ENCODE assay signal across 8 mouse cellular contexts in genomic region chr3:100684234-100684975, GRCm38 (mm10). TPM values are rescaled to one million over a fixed set of nuclear protein-coding genes. Genes with fewer than 3 reads are reported as not detected.
DNase-seq lines count a peak whose midpoint lies in the region; ATAC-seq and TF ChIP-seq lines count a peak whose summit lies in the region.

No protein-coding gene starts in this region.

- under 1% methylated on average over 25 of the region's 25 CpGs for WGBS in forebrain, embryonic 13.5 days
- under 1% methylated on average over 25 of the region's 25 CpGs for WGBS in intestine, embryonic 15.5 days
- WGBS in lung, postnatal 0 days: under 1% methylated on average over 25 of the region's 25 CpGs
- WGBS in spleen, adult 2 months: under 1% methylated on average over 25 of the region's 25 CpGs

- peak overlapping the region; percentile 92 for H3K4me2 ChIP-seq in forebrain, embryonic 13.5 days
- H3K4me2 ChIP-seq in intestine, embryonic 15.5 days (replicated peaks): peak overlapping the region; percentile 75
- H3K4me2 ChIP-seq in lung, postnatal 0 days (replicated peaks; ENCODE audit: low read depth, low read length): peak overlapping the region; percentile 85

- H3K27ac ChIP-seq in forebrain, embryonic 13.5 days: no peak overlapping the region
- H3K27ac ChIP-seq in intestine, embryonic 15.5 days: peak overlapping the region; percentile 96; the same call in 1 of the 2 replicates
- no peak overlapping the region for H3K27ac ChIP-seq in lung, postnatal 0 days (ENCODE audit: low read length)
- H3K27ac ChIP-seq in spleen, adult 2 months (ENCODE audit: insufficient read depth, low read length): 0 out of 2 replicates have a peak overlapping the region, but pooled peaks have one; percentile 12

- peak overlapping the region; percentile 91 for H3K9ac ChIP-seq in forebrain, embryonic 13.5 days
- H3K9ac ChIP-seq in intestine, embryonic 15.5 days: peak overlapping the region; percentile 91
- H3K9ac ChIP-seq in lung, postnatal 0 days (replicated peaks; ENCODE audit: low read depth): peak overlapping the region; percentile 83

- TF ChIP-seq CTCF in lung, postnatal 0 days (IDR thresholded peaks at IDR 0.05): no peak
- no peak for TF ChIP-seq CTCF in spleen, adult 2 months (IDR thresholded peaks at IDR 0.05; ENCODE audit: extremely low read depth, insufficient read depth, insufficient read length, insufficient replicate concordance)

- 0 out of 2 replicates have a peak, but pooled peaks cover 4% of the 10 kb centered on the region for H3K27me3 ChIP-seq in forebrain, embryonic 13.5 days
- H3K27me3 ChIP-seq in intestine, embryonic 15.5 days (replicated peaks): no peaks in the 10 kb centered on the region
- H3K27me3 ChIP-seq in lung, postnatal 0 days (replicated peaks; ENCODE audit: insufficient read depth, low read length): no peaks in the 10 kb centered on the region
- H3K27me3 ChIP-seq in spleen, adult 2 months (ENCODE audit: control insufficient read depth, insufficient read depth, low read length): no peaks in the 10 kb centered on the region

- no peaks in the 10 kb centered on the region for H3K36me3 ChIP-seq in forebrain, embryonic 13.5 days (ENCODE audit: poor library complexity, severe bottlenecking)
- no peaks in the 10 kb centered on the region for H3K36me3 ChIP-seq in intestine, embryonic 15.5 days
- no peaks in the 10 kb centered on the region for H3K36me3 ChIP-seq in lung, postnatal 0 days (ENCODE audit: insufficient read depth, low read length)
- no peaks in the 10 kb centered on the region for H3K36me3 ChIP-seq in spleen, adult 2 months (ENCODE audit: control insufficient read depth, insufficient read depth, low read length)

- intact Hi-C loops in gastrocnemius, postnatal 36 days (cut with DNase I): no loop called here

- H3K4me3 ChIP-seq in forebrain, embryonic 13.5 days: peak overlapping the region; percentile 81
- H3K4me3 ChIP-seq in intestine, embryonic 15.5 days (replicated peaks): peak overlapping the region; percentile 86
- peak overlapping the region; percentile 88 for H3K4me3 ChIP-seq in lung, postnatal 0 days (ENCODE audit: low read depth, low read length)
- peak overlapping the region; percentile 84 for H3K4me3 ChIP-seq in spleen, adult 2 months (ENCODE audit: extremely low read depth, insufficient read depth, insufficient read length)

- peak; percentile 16 for DNase-seq in urinary bladder, postnatal 14 days (ENCODE audit: low spot score)
- no peak for DNase-seq in urinary bladder, postnatal 36 days (ENCODE audit: low spot score in 2 of 2)
- peak; percentile 34 for DNase-seq in c-Kit-positive CD71-positive TER-119-negative erythroid progenitor cells, embryonic 14.5 days (ENCODE audit: low read depth)
- DNase-seq in lung, postnatal 0 days (ENCODE audit: low spot score): peak; percentile 53
- DNase-seq in spleen, adult 2 months (ENCODE audit: low read depth in 1 of 2, low spot score in 2 of 2): no peak
- no peak for DNase-seq in gastrocnemius, postnatal 36 days

- peaks cover 32% of the 10 kb centered on the region for H3K4me1 ChIP-seq in forebrain, embryonic 13.5 days
- peaks cover 10% of the 10 kb centered on the region for H3K4me1 ChIP-seq in intestine, embryonic 15.5 days (replicated peaks)
- peaks cover 11% of the 10 kb centered on the region; the same call in 1 of the 2 replicates for H3K4me1 ChIP-seq in lung, postnatal 0 days (ENCODE audit: insufficient read depth, low read depth, low read length)
- peaks cover 9% of the 10 kb centered on the region; the same call in 1 of the 2 replicates for H3K4me1 ChIP-seq in spleen, adult 2 months (ENCODE audit: control insufficient read depth, insufficient read depth, insufficient read length)

- no peak for TF ChIP-seq POLR2A in spleen, adult 2 months (IDR thresholded peaks at IDR 0.05; ENCODE audit: low read depth, low read length)

- no peaks in the 10 kb centered on the region for H3K9me3 ChIP-seq in forebrain, embryonic 13.5 days (replicated peaks)
- H3K9me3 ChIP-seq in intestine, embryonic 15.5 days: no peaks in the 10 kb centered on the region
- H3K9me3 ChIP-seq in lung, postnatal 0 days (ENCODE audit: low read length): no peaks in the 10 kb centered on the region

- ATAC-seq in forebrain, embryonic 13.5 days: no peak
- ATAC-seq in intestine, embryonic 15.5 days: peak; percentile 15
- no peak for ATAC-seq in lung, postnatal 0 days

- no peak for TF ChIP-seq EP300 in lung, postnatal 0 days (IDR thresholded peaks at IDR 0.05)

RNA-seq across cellular contexts. Expression of gene Man1a2, which starts 0.9 kb away (rescaled TPM):
- polyA plus RNA-seq in forebrain, embryonic 13.5 days (2015; fragmentation: Nextera tagmentation; extraction: Ambion mirVana): 31.0 and 35.4 TPM in 2 replicates
- 84.1 and 88.8 TPM in 2 replicates for polyA plus RNA-seq in intestine, embryonic 15.5 days (2015; fragmentation: Nextera tagmentation; extraction: Ambion mirVana)
- polyA plus RNA-seq in lung, postnatal 0 days (2015; fragmentation: Nextera tagmentation; extraction: Ambion mirVana): 74.3 and 74.4 TPM in 2 replicates
- 4.4 and 20.9 TPM in 2 replicates for polyA plus RNA-seq in spleen, adult 2 months (2012; rRNA removed)
- total RNA-seq in gastrocnemius, postnatal 36 days (2021): 10 to 100 TPM; 23.4 to 23.6 TPM

Comparison
In these comparisons a context has a peak if more than half of its experiments do, and no peak if none do; other contexts are left out.
1. DNase-seq: peak in urinary bladder, postnatal 14 days (single experiment), c-Kit-positive CD71-positive TER-119-negative erythroid progenitor cells, embryonic 14.5 days (single experiment) and lung, postnatal 0 days (single experiment); none in urinary bladder, postnatal 36 days (0 of 2), spleen, adult 2 months (0 of 2) and gastrocnemius, postnatal 36 days (0 of 2).
2. H3K27ac ChIP-seq: peak in intestine, embryonic 15.5 days (single experiment) and spleen, adult 2 months (single experiment); none in forebrain, embryonic 13.5 days (single experiment) and lung, postnatal 0 days (single experiment).
3. Peak in every context shown above with its lines, with median percentiles within 50 percentile points of each other: H3K4me2 ChIP-seq, H3K4me3 ChIP-seq and H3K9ac ChIP-seq.